Comparison of ENCODE assay signal across 1 mouse cellular context in genomic region chr11:50371911-50372310, GRCm38 (mm10).
TF ChIP-seq lines count a peak whose summit lies in the region.

No protein-coding gene starts in this region.

TF ChIP-seq in MEL, 35 proteins besides CTCF, POLR2A, EP300 and RAD21 (continued from another document):
- TF ChIP-seq SMC3 (IDR thresholded peaks at IDR 0.05; ENCODE audit: low read depth, low read length) = no peak
- TF ChIP-seq RCOR1 (IDR thresholded peaks at IDR 0.05; ENCODE audit: low read depth, low read length) = no peak
- TF ChIP-seq ZMIZ1 (IDR thresholded peaks at IDR 0.05; ENCODE audit: low read depth, low read length) = no peak
- TF ChIP-seq KAT2A (conservative IDR thresholded peaks at IDR 0.05; ENCODE audit: low read depth, low read length) = no peak
